Mouse (Mus musculus): ENCODE measurements around the gene Tmem123. TPM values are rescaled to one million over a fixed set of nuclear protein-coding genes. Genes with fewer than 3 reads are reported as not detected.

Gene Tmem123
- polyA plus RNA-seq, 1 experiment, result 0.63 TPM

GRCm38 (mm10) chr9:7828706-7829105, 64.9 kb downstream of the Tmem123 start:
- no peak overlapping the region for H3K4me3 ChIP-seq (replicated peaks)
- no peak for TF ChIP-seq TAL1 (IDR thresholded peaks at IDR 0.05; ENCODE audit: low read length)
- no peak for TF ChIP-seq GATA1 (IDR thresholded peaks at IDR 0.05; ENCODE audit: low read length)
- H3K36me3 ChIP-seq (ENCODE audit: control insufficient read depth), result peaks cover 47% of the 10 kb centered on the region
- peaks cover 72% of the 10 kb centered on the region for H3K4me1 ChIP-seq (ENCODE audit: control insufficient read depth)
- H3K27me3 ChIP-seq (ENCODE audit: control insufficient read depth), result no peaks in the 10 kb centered on the region
- no peaks in the 10 kb centered on the region for H3K9me3 ChIP-seq (ENCODE audit: control insufficient read depth, low read length)

GRCm38 (mm10) chr9:7829531-7830528, 66.0 kb downstream of the Tmem123 start:
- peaks cover 52% of the 10 kb centered on the region for H3K36me3 ChIP-seq (ENCODE audit: control insufficient read depth)
- H3K9me3 ChIP-seq (ENCODE audit: control insufficient read depth, low read length), result no peaks in the 10 kb centered on the region
- H3K4me3 ChIP-seq (replicated peaks), result peak overlapping the region; percentile 47
- H3K27me3 ChIP-seq (ENCODE audit: control insufficient read depth), result no peaks in the 10 kb centered on the region
- TF ChIP-seq TAL1 (IDR thresholded peaks at IDR 0.05; ENCODE audit: low read length) (no peak; the same call in 2 of the 3 replicates), GATA1 (IDR thresholded peaks at IDR 0.05; ENCODE audit: low read length) (no peak)
- H3K4me1 ChIP-seq (ENCODE audit: control insufficient read depth), result peaks cover 79% of the 10 kb centered on the region

- Histone ChIP-seq H3K36me3 (ENCODE audit: control insufficient read depth) (peaks cover 33% of the 10 kb centered on the region), H3K4me1 (ENCODE audit: control insufficient read depth) (peaks cover 67% of the 10 kb centered on the region), H3K4me3 (replicated peaks) (peak overlapping the region; percentile 24)
These were observed 69.6 kb downstream of the Tmem123 start for GRCm38 (mm10) chr9:7833421-7833820.

GRCm38 (mm10) chr9:7835302-7835701, 71.5 kb downstream of the Tmem123 start:
- TF ChIP-seq GATA1 (IDR thresholded peaks at IDR 0.05; ENCODE audit: low read length) (no peak), TAL1 (IDR thresholded peaks at IDR 0.05; ENCODE audit: low read length) (no peak)
- Histone ChIP-seq H3K9me3 (ENCODE audit: control insufficient read depth, low read length) (no peaks in the 10 kb centered on the region), H3K36me3 (ENCODE audit: control insufficient read depth) (peaks cover 31% of the 10 kb centered on the region), H3K4me3 (replicated peaks) (peak overlapping the region; percentile 94), H3K4me1 (ENCODE audit: control insufficient read depth) (peaks cover 53% of the 10 kb centered on the region), H3K27me3 (ENCODE audit: control insufficient read depth) (no peaks in the 10 kb centered on the region)

More at GRCm38 (mm10) chr9:7833421-7833820, 69.6 kb downstream of the Tmem123 start:
- no peaks in the 10 kb centered on the region for H3K9me3 ChIP-seq (ENCODE audit: control insufficient read depth, low read length)
- H3K27me3 ChIP-seq (ENCODE audit: control insufficient read depth), result no peaks in the 10 kb centered on the region
- TF ChIP-seq GATA1 (IDR thresholded peaks at IDR 0.05; ENCODE audit: low read length) (no peak), TAL1 (IDR thresholded peaks at IDR 0.05; ENCODE audit: low read length) (no peak)

GRCm38 (mm10) chr9:7836331-7836730, 72.5 kb downstream of the Tmem123 start:
- no peak for TF ChIP-seq TAL1 (IDR thresholded peaks at IDR 0.05; ENCODE audit: low read length)
- TF ChIP-seq GATA1 (IDR thresholded peaks at IDR 0.05; ENCODE audit: low read length), result no peak
- Histone ChIP-seq H3K27me3 (ENCODE audit: control insufficient read depth) (no peaks in the 10 kb centered on the region), H3K9me3 (ENCODE audit: control insufficient read depth, low read length) (no peaks in the 10 kb centered on the region), H3K36me3 (ENCODE audit: control insufficient read depth) (peaks cover 31% of the 10 kb centered on the region), H3K4me3 (replicated peaks) (peak overlapping the region; percentile 94), H3K4me1 (ENCODE audit: control insufficient read depth) (peaks cover 45% of the 10 kb centered on the region)

- no peaks in the 10 kb centered on the region for H3K9me3 ChIP-seq (ENCODE audit: control insufficient read depth, low read length)
- peaks cover 29% of the 10 kb centered on the region for H3K36me3 ChIP-seq (ENCODE audit: control insufficient read depth)
- no peaks in the 10 kb centered on the region for H3K27me3 ChIP-seq (ENCODE audit: control insufficient read depth)
- peaks cover 41% of the 10 kb centered on the region for H3K4me1 ChIP-seq (ENCODE audit: control insufficient read depth)
- H3K4me3 ChIP-seq (replicated peaks), result peak within 1 kb of the TSS; percentile 94
- TF ChIP-seq TAL1 (IDR thresholded peaks at IDR 0.05; ENCODE audit: low read length) (no peak), GATA1 (IDR thresholded peaks at IDR 0.05; ENCODE audit: low read length) (no peak)
These were observed 73.3 kb downstream of the Tmem123 start, which contains the start of gene Birc2 for GRCm38 (mm10) chr9:7836905-7837805. Birc2 (minus strand) TSS chr9:7837064.

- Histone ChIP-seq H3K27me3 (ENCODE audit: control insufficient read depth) (no peaks in the 10 kb centered on the region), H3K4me3 (replicated peaks) (peak overlapping the region; percentile 94), H3K9me3 (ENCODE audit: control insufficient read depth, low read length) (no peaks in the 10 kb centered on the region), H3K4me1 (ENCODE audit: control insufficient read depth) (peaks cover 35% of the 10 kb centered on the region), H3K36me3 (ENCODE audit: control insufficient read depth) (peaks cover 21% of the 10 kb centered on the region)
- no peak for TF ChIP-seq TAL1 (IDR thresholded peaks at IDR 0.05; ENCODE audit: low read length)
- no peak for TF ChIP-seq GATA1 (IDR thresholded peaks at IDR 0.05; ENCODE audit: low read length)
These were observed 74.1 kb downstream of the Tmem123 start for GRCm38 (mm10) chr9:7837806-7838440.

- Histone ChIP-seq H3K27me3 (ENCODE audit: control insufficient read depth) (no peaks in the 10 kb centered on the region), H3K4me3 (replicated peaks) (no peak overlapping the region), H3K4me1 (ENCODE audit: control insufficient read depth) (peaks cover 15% of the 10 kb centered on the region), H3K36me3 (ENCODE audit: control insufficient read depth) (no peaks in the 10 kb centered on the region), H3K9me3 (ENCODE audit: control insufficient read depth, low read length) (no peaks in the 10 kb centered on the region)
- TF ChIP-seq TAL1 (IDR thresholded peaks at IDR 0.05; ENCODE audit: low read length) (no peak), GATA1 (IDR thresholded peaks at IDR 0.05; ENCODE audit: low read length) (no peak)
These were observed 77.4 kb downstream of the Tmem123 start for GRCm38 (mm10) chr9:7841221-7841620.

Other genes starting within 250 kb of the Tmem123 start
- gene Mmp8, start 205.6 kb upstream of the Tmem123 start, polyA plus RNA-seq (2012), result not detected in 2 replicates
- not detected in 2 replicates for gene Mmp27, start 192.6 kb upstream of the Tmem123 start, polyA plus RNA-seq (2012)
- not detected in 2 replicates for gene Mmp20, start 135.8 kb upstream of the Tmem123 start, polyA plus RNA-seq (2012)
- not detected in 2 replicates for gene Mmp7, start 72.0 kb upstream of the Tmem123 start, polyA plus RNA-seq (2012)
- 0.09 and 0.47 TPM in 2 replicates for gene Birc2, start 73.0 kb downstream of the Tmem123 start, polyA plus RNA-seq (2012)
- 0.05 and 0.09 TPM in 2 replicates for gene Birc3, start 109.1 kb downstream of the Tmem123 start, polyA plus RNA-seq (2012)
- gene Yap1, start 240.6 kb downstream of the Tmem123 start, polyA plus RNA-seq (2012), result not detected in 2 replicates

Measured in erythroblast, embryonic 14.5 days (primary cell).